Comparison of ENCODE assay signal across 9 mouse cellular contexts in genomic region chr5:143567860-143568259, GRCm38 (mm10). TPM values are rescaled to one million over a fixed set of nuclear protein-coding genes. Genes with fewer than 3 reads are reported as not detected.
DNase-seq lines count a peak whose midpoint lies in the region; ATAC-seq and TF ChIP-seq lines count a peak whose summit lies in the region.
"Had no signal": no experiment of that assay in that cellular context is flagged by ENCODE, and none has a peak within 500 bp of the region (broad histone marks: within the 10 kb centered on the region; RNA-seq: fewer than 3 reads in every experiment).

No protein-coding gene starts in this region.

- peak; percentile 96 for TF ChIP-seq CTCF in left cerebral cortex, adult 2 months (IDR thresholded peaks at IDR 0.05)

- H3K9me3 ChIP-seq in hindbrain, embryonic 11.5 days (ENCODE audit: control insufficient read depth, low read length), result no peaks in the 10 kb centered on the region
- no peaks in the 10 kb centered on the region for H3K9me3 ChIP-seq in hindbrain, embryonic 16.5 days (ENCODE audit: control insufficient read depth, low read length)
- no peaks in the 10 kb centered on the region for H3K9me3 ChIP-seq in embryonic facial prominence, embryonic 10.5 days
- H3K9me3 ChIP-seq: embryonic facial prominence, embryonic 13.5 days had no signal

- no peak overlapping the region for H3K4me3 ChIP-seq in hindbrain, embryonic 11.5 days (ENCODE audit: low read depth, low read length)
- H3K4me3 ChIP-seq in hindbrain, embryonic 16.5 days (ENCODE audit: low read length), result no peak overlapping the region
- H3K4me3 ChIP-seq in embryonic facial prominence, embryonic 10.5 days, result no peak overlapping the region
- no peak overlapping the region for H3K4me3 ChIP-seq in left cerebral cortex, adult 2 months
- H3K4me3 ChIP-seq: embryonic facial prominence, embryonic 13.5 days had no signal

- no peaks in the 10 kb centered on the region for H3K36me3 ChIP-seq in hindbrain, embryonic 11.5 days (ENCODE audit: control insufficient read depth, insufficient read depth, low read length)
- H3K36me3 ChIP-seq in hindbrain, embryonic 16.5 days (ENCODE audit: control insufficient read depth, insufficient read depth, low read length), result no peaks in the 10 kb centered on the region
- H3K36me3 ChIP-seq in embryonic facial prominence, embryonic 10.5 days (replicated peaks), result peaks cover 13% of the 10 kb centered on the region
- H3K36me3 ChIP-seq in splenic B cell, adult 2 months (ENCODE audit: control insufficient read depth, insufficient read depth, low read length, poor library complexity, severe bottlenecking), result no peaks in the 10 kb centered on the region

- H3K4me2 ChIP-seq in hindbrain, embryonic 11.5 days (replicated peaks; ENCODE audit: low read depth, low read length), result no peak overlapping the region
- H3K4me2 ChIP-seq in hindbrain, embryonic 16.5 days (ENCODE audit: low read length), result no peak overlapping the region
- H3K4me2 ChIP-seq: embryonic facial prominence, embryonic 13.5 days had no signal

- H3K27me3 ChIP-seq in hindbrain, embryonic 11.5 days (ENCODE audit: control insufficient read depth, insufficient read depth, low read length), result no peaks in the 10 kb centered on the region
- H3K27me3 ChIP-seq in hindbrain, embryonic 16.5 days (replicated peaks; ENCODE audit: control insufficient read depth, insufficient read depth, low read length), result no peaks in the 10 kb centered on the region
- H3K27me3 ChIP-seq in embryonic facial prominence, embryonic 10.5 days (replicated peaks; ENCODE audit: low read depth, poor library complexity, severe bottlenecking), result no peaks in the 10 kb centered on the region
- H3K27me3 ChIP-seq in splenic B cell, adult 2 months (ENCODE audit: control insufficient read depth, insufficient read depth, low read length, poor library complexity, severe bottlenecking), result no peaks in the 10 kb centered on the region
- H3K27me3 ChIP-seq: embryonic facial prominence, embryonic 13.5 days had no signal

- H3K4me1 ChIP-seq in hindbrain, embryonic 11.5 days (replicated peaks; ENCODE audit: control insufficient read depth, insufficient read depth, low read length), result no peaks in the 10 kb centered on the region
- no peaks in the 10 kb centered on the region for H3K4me1 ChIP-seq in hindbrain, embryonic 16.5 days (ENCODE audit: control insufficient read depth, insufficient read depth, low read depth, low read length)
- peaks cover 6% of the 10 kb centered on the region; the same call in 1 of the 2 replicates for H3K4me1 ChIP-seq in embryonic facial prominence, embryonic 10.5 days
- H3K4me1 ChIP-seq: embryonic facial prominence, embryonic 13.5 days had no signal

- peak; percentile 88 for DNase-seq in hindbrain, embryonic 11.5 days (ENCODE audit: low spot score)
- peak; percentile 92 for DNase-seq in adrenal gland, postnatal 10 days
- DNase-seq in embryonic facial prominence, embryonic 10.5 days (ENCODE audit: low spot score), result peak; percentile 86
- DNase-seq in heart, postnatal 25 days (ENCODE audit: low spot score), result peak; percentile 55
- peak; percentile 79 to 85 for DNase-seq in left cerebral cortex, adult 2 months (ENCODE audit: extremely low spot score in 1 of 2, low spot score in 2 of 2)
- DNase-seq in mesoderm, embryonic 11.5 days (ENCODE audit: low read depth, low spot score), result peak; percentile 87
- peak; percentile 87 for DNase-seq in splenic B cell, adult 2 months (ENCODE audit: low read depth, low spot score)

- WGBS in hindbrain, embryonic 11.5 days, result 22% methylated on average over 6 of the region's 6 CpGs
- 27% methylated on average over 6 of the region's 6 CpGs for WGBS in hindbrain, embryonic 16.5 days
- 27% methylated on average over 6 of the region's 6 CpGs for WGBS in embryonic facial prominence, embryonic 10.5 days

- H3K27ac ChIP-seq in hindbrain, embryonic 11.5 days (ENCODE audit: low read depth, low read length), result no peak overlapping the region
- no peak overlapping the region for H3K27ac ChIP-seq in hindbrain, embryonic 16.5 days (ENCODE audit: low read depth, low read length)
- no peak overlapping the region for H3K27ac ChIP-seq in embryonic facial prominence, embryonic 10.5 days (replicated peaks)
- no peak overlapping the region for H3K27ac ChIP-seq in left cerebral cortex, adult 2 months
- H3K27ac ChIP-seq: embryonic facial prominence, embryonic 13.5 days had no signal

- H3K9ac ChIP-seq in hindbrain, embryonic 11.5 days (ENCODE audit: low read depth, low read length), result no peak overlapping the region
- no peak overlapping the region for H3K9ac ChIP-seq in hindbrain, embryonic 16.5 days (ENCODE audit: low read depth, low read length)
- H3K9ac ChIP-seq: embryonic facial prominence, embryonic 13.5 days had no signal

- ATAC-seq in hindbrain, embryonic 11.5 days (ENCODE audit: low FRiP score), result no peak
- no peak for ATAC-seq in hindbrain, embryonic 16.5 days

- intact Hi-C loops in heart, postnatal 25 days (cut with DNase I), result loop anchor here (1.0 to 5.0 kb wide), 3 partner anchors 101 to 344 kb away; no protein-coding TSS in a partner anchor
- intact Hi-C loops in left cerebral cortex, adult 2 months (cut with DNase I), result loop anchor here (1.0 kb wide), 1 partner anchor 143 kb away; no protein-coding TSS in a partner anchor

RNA-seq across cellular contexts. Expression of gene Rac1, which starts 40.0 kb away (rescaled TPM):
- polyA plus RNA-seq in hindbrain, embryonic 11.5 days (2014; fragmentation: Nextera tagmentation; extraction: Ambion mirVana), result 471 and 512 TPM in 2 replicates
- 285 and 452 TPM in 2 replicates for polyA plus RNA-seq in hindbrain, embryonic 16.5 days (2015; fragmentation: Nextera tagmentation; extraction: Ambion mirVana)
- 100 to 1,000 TPM; 345 to 351 TPM for total RNA-seq in adrenal gland, postnatal 10 days (2021)
- 400 and 407 TPM in 2 replicates for polyA plus RNA-seq in embryonic facial prominence, embryonic 10.5 days (2016; fragmentation: Nextera tagmentation; extraction: Ambion mirVana)
- 100 to 1,000 TPM; 215 to 235 TPM for total RNA-seq in heart, postnatal 25 days (2021)
- 100 to 1,000 TPM; 344 to 351 TPM for total RNA-seq in left cerebral cortex, adult 2 months (2021)

RNA-seq across cellular contexts. Expression of gene Cyth3, which starts 54.4 kb away (rescaled TPM):
- 30.3 and 33.4 TPM in 2 replicates for polyA plus RNA-seq in hindbrain, embryonic 11.5 days (2014; fragmentation: Nextera tagmentation; extraction: Ambion mirVana)
- 41.6 and 45.8 TPM in 2 replicates for polyA plus RNA-seq in hindbrain, embryonic 16.5 days (2015; fragmentation: Nextera tagmentation; extraction: Ambion mirVana)
- 100 to 1,000 TPM; 123 to 151 TPM for total RNA-seq in adrenal gland, postnatal 10 days (2021)
- 40.4 and 48.1 TPM in 2 replicates for polyA plus RNA-seq in embryonic facial prominence, embryonic 10.5 days (2016; fragmentation: Nextera tagmentation; extraction: Ambion mirVana)
- 10 to 100 TPM; 43.8 to 44.9 TPM for total RNA-seq in heart, postnatal 25 days (2021)
- total RNA-seq in left cerebral cortex, adult 2 months (2021), result 10 to 100 TPM; 36.7 to 36.9 TPM
